Mouse (Mus musculus) CH12.LX (cell line): ENCODE measurements around the gene Serpina5. TPM values are rescaled to one million over a fixed set of nuclear protein-coding genes. Genes with fewer than 3 reads are reported as not detected.

Experiments
- DNase-seq: peaks from one replicate; pipeline ENCODE4 v3.0.0-alpha.2; 2013; ENCODE audit errors: extremely low read depth
- H3K27ac ChIP-seq: 2 replicates; pipeline ENCODE4 v1.5.1; 2012; ENCODE audit warnings: low read depth, mild to moderate bottlenecking, control low read depth, moderate library complexity; ENCODE audit not compliant: insufficient read depth
- H3K27me3 ChIP-seq: replicated peaks from 2 replicates; pipeline ENCODE3; 2012; ENCODE audit warnings: inconsistent platforms
- H3K36me3 ChIP-seq, 2 experiments: replicated peaks in 1 of 2; 2 replicates each; pipeline versions ENCODE3 to v1.6.1; 2012; ENCODE audit warnings: inconsistent platforms in 1 of 2, low read length in 1 of 2, mild to moderate bottlenecking in 1 of 2, mixed read lengths in 1 of 2, moderate library complexity in 1 of 2; ENCODE audit not compliant: control insufficient read depth in 1 of 2, insufficient read depth in 1 of 2
- H3K4me1 ChIP-seq, 2 experiments: 2 replicates each; pipeline ENCODE4 v1.6.1; 2012; ENCODE audit warnings: inconsistent platforms in 1 of 2, moderate library complexity in 1 of 2; ENCODE audit not compliant: insufficient read depth in 2 of 2, control insufficient read depth in 1 of 2
- H3K4me2 ChIP-seq: 2 replicates; pipeline ENCODE4 v1.6.1; 2012; ENCODE audit warnings: low read depth, mild to moderate bottlenecking, control low read depth; ENCODE audit not compliant: poor library complexity, insufficient read depth, severe bottlenecking
- H3K4me3 ChIP-seq, 3 experiments: fragments of 150-350 bp in 1 of 3; sonication (generic) in 1 of 3; replicated peaks in 1 of 3; 2 replicates each; pipeline versions ENCODE3 to v1.5.1; 2011 to 2012; ENCODE audit warnings: low read depth in 2 of 3, low read length in 2 of 3, mild to moderate bottlenecking in 2 of 3, moderate library complexity in 2 of 3, control low read depth in 1 of 3, improper control_type of control experiment in 1 of 3, inconsistent platforms in 1 of 3, mixed read lengths in 1 of 3; ENCODE audit not compliant: poor library complexity in 1 of 3
- H3K79me2 ChIP-seq: replicated peaks from 2 replicates; pipeline ENCODE4 v1.6.1; 2012; ENCODE audit warnings: mild to moderate bottlenecking, moderate library complexity; ENCODE audit not compliant: control insufficient read depth, poor library complexity, insufficient read depth, severe bottlenecking; ENCODE audit errors: extremely low read depth
- H3K9ac ChIP-seq: 2 replicates; pipeline ENCODE4 v1.6.1; 2012; ENCODE audit warnings: low read depth, mild to moderate bottlenecking, control low read depth, moderate library complexity; ENCODE audit not compliant: insufficient read depth
- H3K9me3 ChIP-seq: replicated peaks from 2 replicates; pipeline ENCODE3; 2012; ENCODE audit warnings: low read length, inconsistent platforms, mixed read lengths
- BHLHE40 ChIP-seq: IDR thresholded peaks from 2 replicates; pipeline ENCODE4 v1.6.1; 2011; ENCODE audit warnings: mild to moderate bottlenecking, low read depth, low read length, improper control_type of control experiment
- CHD2 ChIP-seq: IDR thresholded peaks from 2 replicates; pipeline ENCODE4 v1.6.1; 2011; ENCODE audit warnings: low read length, improper control_type of control experiment
- E2F4 ChIP-seq: IDR thresholded peaks from 2 replicates; pipeline ENCODE4 v1.6.1; 2011; ENCODE audit warnings: low read depth, low read length, improper control_type of control experiment; ENCODE audit not compliant: insufficient replicate concordance
- EP300 ChIP-seq: IDR thresholded peaks from 2 replicates; pipeline ENCODE4 v1.6.1; 2011; ENCODE audit warnings: low read length, improper control_type of control experiment
- ETS1 ChIP-seq: conservative IDR thresholded peaks from 2 replicates; pipeline ENCODE4 v1.6.1; 2012; ENCODE audit warnings: low read depth, mild to moderate bottlenecking, inconsistent platforms, low read length, improper control_type of control experiment, moderate library complexity
- GABPA ChIP-seq: IDR thresholded peaks from 2 replicates; pipeline ENCODE4 v1.6.1; 2012; ENCODE audit warnings: low read depth, low read length, improper control_type of control experiment, inconsistent platforms; ENCODE audit not compliant: insufficient replicate concordance
- HCFC1 ChIP-seq: IDR thresholded peaks from 2 replicates; pipeline ENCODE4 v1.6.1; 2012; ENCODE audit warnings: low read depth, mild to moderate bottlenecking, inconsistent platforms, low read length, improper control_type of control experiment
- IRF4 ChIP-seq: IDR thresholded peaks from 2 replicates; pipeline ENCODE4 v1.6.1; 2014; ENCODE audit warnings: low read depth, mild to moderate bottlenecking, inconsistent platforms, low read length, improper control_type of control experiment
- KAT2A ChIP-seq: IDR thresholded peaks from 2 replicates; pipeline ENCODE4 v1.6.1; 2012; ENCODE audit warnings: low read length, improper control_type of control experiment, inconsistent platforms; ENCODE audit not compliant: insufficient replicate concordance
- MAX ChIP-seq: IDR thresholded peaks from 2 replicates; pipeline ENCODE4 v1.6.1; 2011; ENCODE audit warnings: low read length, improper control_type of control experiment
- MAZ ChIP-seq: IDR thresholded peaks from 2 replicates; pipeline ENCODE4 v1.6.1; 2012; ENCODE audit warnings: low read depth, mild to moderate bottlenecking, inconsistent platforms, low read length, improper control_type of control experiment, moderate library complexity
- MXI1 ChIP-seq: IDR thresholded peaks from 2 replicates; pipeline ENCODE4 v1.6.1; 2011; ENCODE audit warnings: mild to moderate bottlenecking, low read depth, low read length, improper control_type of control experiment
- PAX5 ChIP-seq: IDR thresholded peaks from 2 replicates; pipeline ENCODE4 v1.6.1; 2012; ENCODE audit warnings: low read length, inconsistent platforms, mixed read lengths
- POLR2A ChIP-seq: IDR thresholded peaks from 2 replicates; pipeline ENCODE4 v1.6.1; 2011; ENCODE audit warnings: low read depth, mild to moderate bottlenecking, improper control_type of control experiment, low read length
- RAD21 ChIP-seq: IDR thresholded peaks from 2 replicates; pipeline ENCODE4 v1.6.1; 2011; ENCODE audit warnings: low read depth, mild to moderate bottlenecking, low read length, improper control_type of control experiment, moderate library complexity
- SIN3A ChIP-seq: IDR thresholded peaks from 2 replicates; pipeline ENCODE4 v1.6.1; 2012; ENCODE audit warnings: low read length, improper control_type of control experiment, inconsistent platforms
- SMC3 ChIP-seq: IDR thresholded peaks from 2 replicates; pipeline ENCODE4 v1.6.1; 2011; ENCODE audit warnings: low read depth, low read length, improper control_type of control experiment
- USF1 ChIP-seq: IDR thresholded peaks from 2 replicates; pipeline ENCODE4 v1.6.1; 2014; ENCODE audit warnings: low read depth, mild to moderate bottlenecking, inconsistent platforms, low read length, improper control_type of control experiment
- ZMIZ1 ChIP-seq: IDR thresholded peaks from 2 replicates; pipeline ENCODE4 v1.6.1; 2012; ENCODE audit warnings: low read depth, mild to moderate bottlenecking, inconsistent platforms, low read length, improper control_type of control experiment
- ZNF384 ChIP-seq: IDR thresholded peaks from 2 replicates; pipeline ENCODE4 v1.6.1; 2012; ENCODE audit warnings: low read depth, low read length, improper control_type of control experiment, inconsistent platforms
- dilution Hi-C: fragments of 300-500 bp; cut with MboI; formaldehyde crosslinking; loops from 2 replicates; pipeline ENCODE4 v1.14.3; 2020; ENCODE audit warnings: low sequenced_read_pairs; ENCODE audit not compliant: extremely low pct_unique_long_range_greater_than_20kb, extremely low pct_ligation_motif_present
- in situ Hi-C: fragments of 300-500 bp; cut with MboI; formaldehyde crosslinking; loops from 3 replicates; pipeline ENCODE4 v1.14.3; 2019; ENCODE audit warnings: low sequenced_read_pairs, low pct_ligation_motif_present, low pct_unique_long_range_greater_than_20kb, mixed read lengths
- polyA plus RNA-seq: library from polyadenylated mRNA; unstranded; fragments of >175 nt; gene quantifications from 2 replicates; pipeline ENCODE4 v1.2.1, GENCODE M21; 2012; ENCODE audit warnings: low read depth; ENCODE audit not compliant: insufficient read length
- total RNA-seq, 2 experiments: library from RNA; depleted of rRNA; stranded (reverse); fragments of 300-350 nt in 1 of 2; fragments of >200 nt in 1 of 2; gene quantifications; 2 replicates each; pipeline ENCODE4 v1.2.3; 2012 to 2014

Gene Serpina5
- total and polyA plus RNA-seq, 3 experiments, result not detected

GRCm38 (mm10) chr12:104114921-104115579 is 14.1 kb downstream of the Serpina5 start:
- in situ Hi-C loops, result no loop called here
- H3K9me3 ChIP-seq, result no peaks in the 10 kb centered on the region
- no peak overlapping the region for H3K4me3 ChIP-seq
- H3K27ac ChIP-seq, result no peak overlapping the region
- dilution Hi-C loops, result no loop called here
- peaks cover 85% of the 10 kb centered on the region for H3K27me3 ChIP-seq
- no peak overlapping the region for H3K9ac ChIP-seq
- DNase-seq, result no peak
- H3K36me3 ChIP-seq, result no peaks in the 10 kb centered on the region
- no peaks in the 10 kb centered on the region for H3K4me1 ChIP-seq
- no peaks in the 10 kb centered on the region for H3K79me2 ChIP-seq
- H3K4me2 ChIP-seq, result no peak overlapping the region
- no peak for TF ChIP-seq MAX
- TF ChIP-seq IRF4, result no peak
- TF ChIP-seq SMC3, result no peak
- TF ChIP-seq SIN3A, result no peak
- no peak for TF ChIP-seq RAD21
- TF ChIP-seq USF1, result no peak
- no peak for TF ChIP-seq MXI1
- no peak for TF ChIP-seq PAX5
- TF ChIP-seq GABPA, result no peak
- no peak for TF ChIP-seq POLR2A
- TF ChIP-seq ZMIZ1, result no peak
- no peak for TF ChIP-seq ETS1
- TF ChIP-seq ZNF384, result no peak

- dilution Hi-C loops, result no loop called here
- Histone ChIP-seq H3K79me2 (no peaks in the 10 kb centered on the region), H3K9me3 (no peaks in the 10 kb centered on the region), H3K27me3 (peaks cover 56% of the 10 kb centered on the region), H3K9ac (no peak overlapping the region), H3K4me1 (no peaks in the 10 kb centered on the region), H3K36me3 (no peaks in the 10 kb centered on the region), H3K27ac (no peak overlapping the region), H3K4me3 (no peak overlapping the region), H3K4me2 (no peak overlapping the region)
- DNase-seq, result no peak
- in situ Hi-C loops, result no loop called here
- TF ChIP-seq CHD2 (no peak), PAX5 (no peak), EP300 (no peak), E2F4 (no peak), MAZ (no peak), POLR2A (no peak), BHLHE40 (no peak), GABPA (no peak), KAT2A (no peak), HCFC1 (no peak)
Observed at GRCm38 (mm10) chr12:104123097-104123496, 22.2 kb downstream of the Serpina5 start.
